In genomic region chr9:21291022-21291787, GRCm38 (mm10) we compare ENCODE assay signal across 8 mouse cellular contexts. TPM values are rescaled to one million over a fixed set of nuclear protein-coding genes. Genes with fewer than 3 reads are reported as not detected.
A peak's percentile ranks its signal among the peaks of the same experiment; 100 is the strongest.
DNase-seq lines count a peak whose midpoint lies in the region; ATAC-seq lines count a peak whose summit lies in the region.

Gene Cdkn2d, minus strand, starts transcription at chr9:21291407.

- H3K9me3 ChIP-seq in hindbrain, embryonic 14.5 days (ENCODE audit: control insufficient read depth, low read length) = no peaks in the 10 kb centered on the region

- H3K27me3 ChIP-seq in hindbrain, embryonic 14.5 days (ENCODE audit: control insufficient read depth, insufficient read depth, low read length) = no peaks in the 10 kb centered on the region

- peak within 1 kb of the TSS; percentile 58 for H3K4me2 ChIP-seq in hindbrain, embryonic 14.5 days (replicated peaks)

- WGBS in hindbrain, embryonic 14.5 days = under 1% methylated on average over 48 of the region's 51 CpGs

- no peaks in the 10 kb centered on the region for H3K36me3 ChIP-seq in hindbrain, embryonic 14.5 days (replicated peaks; ENCODE audit: control insufficient read depth, insufficient read depth)

- ATAC-seq in hindbrain, embryonic 14.5 days (ENCODE audit: low FRiP score) = peak; percentile 97

- H3K4me1 ChIP-seq in hindbrain, embryonic 14.5 days (replicated peaks; ENCODE audit: control insufficient read depth, insufficient read depth, low read length) = peaks cover 33% of the 10 kb centered on the region

- peak within 1 kb of the TSS; percentile 66 for H3K4me3 ChIP-seq in hindbrain, embryonic 14.5 days (replicated peaks; ENCODE audit: low read length)

- DNase-seq in R1 (ENCODE audit: low read depth, low spot score) = peak; percentile 100
- DNase-seq in cerebellum, postnatal 25 days = peak; percentile 99 to 100
- peak; percentile 99 for DNase-seq in frontal cortex, postnatal 25 days (ENCODE audit: low spot score in 2 of 2)
- peak; percentile 96 for DNase-seq in hindbrain, embryonic 14.5 days (ENCODE audit: low spot score)
- peak; percentile 100 for DNase-seq in layer of hippocampus, postnatal 36 days
- peak; percentile 100 for DNase-seq in lung, postnatal 36 days
- peak; percentile 100 for DNase-seq in retina, postnatal 1 day
- DNase-seq in urinary bladder, adult 18-20 months (ENCODE audit: low spot score in 2 of 2) = peak; percentile 99 to 100

- peak within 1 kb of the TSS; percentile 77 for H3K27ac ChIP-seq in hindbrain, embryonic 14.5 days

- H3K9ac ChIP-seq in hindbrain, embryonic 14.5 days = peak within 1 kb of the TSS; percentile 73

RNA-seq across cellular contexts. Expression of gene Cdkn2d, which starts in this region (rescaled TPM):
- polyA plus RNA-seq in hindbrain, embryonic 14.5 days (2014; fragmentation: Nextera tagmentation; extraction: Ambion mirVana) = 107 and 112 TPM in 2 replicates
- 10 to 100 TPM; 53.0 to 62.9 TPM for total RNA-seq in layer of hippocampus, postnatal 36 days (2021)

Comparison
In these comparisons a context has a peak if more than half of its experiments do, and no peak if none do; other contexts are left out.
1. Peak in every context shown above with its lines: DNase-seq, ATAC-seq, H3K4me3 ChIP-seq and H3K27ac ChIP-seq.